Mouse (Mus musculus) retina, postnatal 1 day (tissue): ENCODE results near the gene Map3k1.

Experiments
- DNase-seq: peaks from one replicate; pipeline ENCODE4 v3.0.0-alpha.2; 2012

Gene Map3k1

DNA sequence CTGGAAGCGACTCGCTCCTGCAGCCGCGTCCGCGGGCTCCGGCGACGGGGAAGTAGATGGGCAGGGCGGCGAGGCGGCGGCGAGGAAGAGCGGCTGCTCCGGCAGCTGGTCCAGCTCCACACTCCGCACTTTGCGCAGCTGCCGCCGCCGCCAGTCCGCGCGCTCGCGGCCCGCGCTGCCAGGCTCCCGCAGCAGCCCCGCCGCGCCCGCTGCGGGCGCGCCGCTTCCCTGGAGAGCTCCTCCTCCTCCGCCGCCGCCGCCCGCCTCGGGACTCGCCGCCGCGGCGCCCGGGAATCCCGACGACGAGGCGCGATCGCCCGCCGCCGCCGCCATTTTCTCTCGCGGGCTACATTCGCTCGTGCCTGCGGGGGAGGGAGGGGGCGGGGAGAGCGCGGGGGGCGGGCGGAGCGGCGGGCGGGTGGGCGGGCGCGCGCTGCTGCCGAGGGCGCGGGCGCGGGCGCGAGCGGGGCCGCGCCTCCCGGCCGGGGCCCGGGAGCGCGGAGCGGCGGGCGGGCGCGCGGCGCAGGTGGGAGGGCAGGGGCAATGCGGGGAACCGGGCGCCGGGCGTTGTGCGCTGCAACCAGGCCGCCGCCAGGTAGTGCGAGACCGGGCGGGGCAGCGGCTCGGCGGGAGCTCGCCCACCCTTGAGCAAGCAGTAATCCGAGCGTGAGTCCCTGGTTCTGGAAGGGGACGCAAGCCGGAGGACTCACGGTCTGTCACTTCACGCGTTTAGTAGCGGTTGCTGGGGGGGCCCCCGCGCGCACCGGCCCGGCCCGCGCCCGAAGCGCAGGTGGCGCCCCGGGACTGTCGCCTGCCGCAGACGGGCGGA, at the start of gene Map3k1:
Map3k1 (minus strand) TSS at position 357 of the 829 bp plus-strand sequence.
- peak; percentile 88 for DNase-seq

DNA sequence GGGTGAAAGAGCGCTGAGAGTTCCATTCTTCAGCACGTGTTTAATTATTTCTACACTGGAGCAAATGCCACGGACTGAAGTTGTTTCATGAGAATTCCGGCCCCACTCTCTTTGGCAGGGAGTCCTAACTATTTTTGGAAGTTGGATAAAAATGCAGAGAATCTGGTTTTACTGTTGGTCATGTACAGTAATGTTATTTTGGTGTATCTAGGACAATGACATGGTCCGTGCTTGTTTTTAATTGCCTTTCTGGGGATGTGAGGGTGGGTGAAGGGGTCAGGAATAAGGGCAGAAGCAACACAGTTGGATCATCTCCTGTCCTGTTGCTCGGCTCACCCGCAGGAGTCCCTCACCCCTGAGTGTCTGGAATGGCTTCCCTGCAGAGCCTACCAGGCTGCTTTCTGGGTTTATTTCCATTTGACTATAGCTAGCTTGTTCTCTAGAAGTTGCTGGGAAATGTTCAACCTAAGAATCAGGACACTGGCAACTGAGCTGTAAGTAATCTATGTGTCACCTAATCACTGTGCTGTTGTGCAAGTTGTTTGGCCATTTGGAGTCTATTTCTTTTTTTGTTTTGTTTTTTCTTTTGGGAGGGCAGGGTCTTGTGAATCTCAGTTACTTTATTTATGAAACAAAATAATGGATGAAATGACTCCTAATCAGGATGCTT, 48.1 kb upstream of the Map3k1 start:
- DNase-seq = no peak

DNA sequence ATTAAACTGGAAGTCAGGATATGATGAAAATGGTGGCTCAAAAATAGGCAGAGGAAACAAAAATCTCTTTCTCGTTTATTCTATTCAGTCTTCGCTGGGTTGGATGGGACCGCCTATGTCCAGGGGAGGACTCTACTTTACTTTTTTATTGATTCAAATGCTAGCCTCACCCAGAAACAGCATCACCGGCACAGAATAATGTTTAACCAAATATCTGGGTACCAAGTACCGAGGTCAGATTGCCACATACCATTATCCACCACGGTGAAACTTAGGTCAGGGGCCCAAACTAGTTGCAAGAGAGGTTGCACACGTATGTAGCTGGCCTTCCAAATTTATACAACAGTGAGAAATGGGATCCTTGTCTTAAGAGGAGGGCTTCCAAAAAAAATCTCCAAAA, 47.4 kb upstream of the Map3k1 start:
- DNase-seq = no peak

DNA sequence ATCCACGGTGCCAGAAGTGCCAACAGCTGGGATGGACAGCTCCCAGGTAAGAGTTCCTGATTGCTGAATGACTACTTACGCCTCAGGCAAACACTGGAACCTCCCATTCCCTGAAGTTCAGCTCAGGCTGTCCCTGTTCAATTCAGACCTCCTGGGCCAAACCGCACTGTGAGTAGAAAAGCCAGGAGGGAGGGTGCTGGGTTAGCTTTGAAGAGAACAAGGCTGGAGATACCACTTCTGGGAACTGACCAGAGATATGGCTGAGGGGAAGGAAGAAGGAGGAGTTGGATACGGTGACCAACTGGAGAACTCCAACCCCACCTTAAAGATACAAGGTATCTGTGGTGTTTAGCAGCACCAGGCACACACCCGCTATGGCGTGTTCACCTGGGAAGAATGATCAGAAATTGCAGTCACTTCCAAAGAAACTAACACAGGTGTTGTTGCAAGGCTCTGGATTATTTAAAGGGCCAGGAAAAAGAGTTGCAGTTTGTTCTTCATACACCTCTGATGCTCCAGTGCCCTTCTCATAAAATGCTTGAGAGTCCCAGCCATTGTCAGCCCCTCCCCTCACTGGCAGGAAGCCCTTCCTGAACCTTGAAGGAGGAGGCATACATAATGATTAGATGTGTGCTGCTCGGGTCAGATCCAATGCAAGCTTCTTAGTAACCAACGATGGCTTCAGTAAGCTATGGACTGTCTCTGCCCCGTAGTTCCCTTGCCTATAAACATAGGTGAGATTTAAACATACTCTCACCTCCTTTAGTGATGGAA, 43.8 kb upstream of the Map3k1 start:
- no peak for DNase-seq

DNA sequence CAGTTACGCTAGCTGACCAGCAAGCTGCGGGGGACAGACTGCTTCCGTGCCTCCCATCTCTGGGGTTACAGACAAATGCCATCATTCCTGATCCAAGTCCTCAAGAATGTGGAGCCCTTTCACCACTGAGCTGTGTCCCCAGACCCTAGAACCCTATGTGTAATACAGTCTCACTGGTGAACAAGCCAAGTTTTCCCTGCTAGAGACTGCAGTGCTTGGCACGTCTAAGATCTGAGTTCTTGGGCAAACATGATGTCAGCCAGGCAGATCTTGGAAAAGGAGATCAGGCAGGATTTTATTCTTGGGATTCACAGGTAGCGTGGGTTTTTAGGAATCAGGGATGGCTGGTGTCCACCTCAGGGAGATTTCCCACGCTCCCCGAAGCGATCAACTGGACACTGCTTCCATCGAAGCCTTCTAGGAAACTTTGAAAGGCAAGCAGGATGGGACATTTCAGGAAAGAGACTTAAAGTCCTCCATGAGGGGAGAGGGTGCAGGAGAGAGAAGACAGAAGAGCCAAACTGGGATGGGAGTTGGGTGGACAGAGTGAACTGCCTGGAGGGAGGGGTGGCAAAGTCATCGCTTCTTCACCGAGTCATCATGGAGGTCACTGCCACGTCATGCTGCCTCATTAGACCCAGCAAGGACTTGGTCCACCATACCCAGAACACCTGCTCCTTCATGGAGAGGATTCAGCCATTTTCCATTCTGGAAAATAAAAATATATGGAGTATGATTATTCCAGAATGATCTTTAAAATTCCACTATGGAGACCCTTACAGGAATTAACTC, 41.4 kb upstream of the Map3k1 start:
- no peak for DNase-seq

DNA sequence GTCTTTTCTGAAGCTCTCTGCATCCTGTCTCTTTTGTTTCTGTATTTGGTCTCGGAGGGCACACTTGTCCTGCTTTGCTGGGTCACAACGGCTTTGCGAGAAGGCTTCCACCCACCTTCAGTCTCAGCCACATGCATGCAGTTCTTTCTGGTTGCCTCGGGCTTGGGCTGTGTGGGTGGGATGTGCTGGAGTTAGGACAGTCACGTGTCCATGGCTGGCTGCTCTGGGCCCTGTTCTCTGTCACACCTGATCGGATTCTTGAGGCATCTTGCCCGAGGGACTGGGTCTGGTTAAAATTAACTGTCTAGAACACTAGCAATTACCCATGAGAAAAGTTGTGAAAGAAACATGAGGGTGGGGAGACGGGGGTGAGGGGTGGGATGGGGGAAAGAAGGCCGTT, 36.7 kb upstream of the Map3k1 start:
- peak; percentile 30 for DNase-seq

DNA sequence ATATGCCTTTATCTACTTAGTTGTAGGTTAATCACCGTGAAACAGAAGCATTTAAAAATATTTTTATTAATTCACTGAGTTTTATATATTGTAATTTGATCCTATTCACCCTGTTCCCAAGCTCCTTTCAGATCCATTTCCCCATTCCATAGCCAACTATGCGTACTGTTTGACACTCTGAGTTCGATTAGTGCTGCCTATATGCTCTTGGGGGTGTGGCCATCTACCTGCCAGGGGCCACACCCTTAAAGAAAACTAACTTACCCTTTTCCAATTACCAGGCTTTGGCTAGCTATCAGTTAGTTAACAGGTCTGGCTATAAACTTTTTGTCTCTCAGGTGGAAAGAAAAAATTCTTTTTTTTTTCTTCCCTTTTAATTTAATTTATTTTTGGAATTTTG, 35.5 kb upstream of the Map3k1 start:
- DNase-seq = no peak

DNA sequence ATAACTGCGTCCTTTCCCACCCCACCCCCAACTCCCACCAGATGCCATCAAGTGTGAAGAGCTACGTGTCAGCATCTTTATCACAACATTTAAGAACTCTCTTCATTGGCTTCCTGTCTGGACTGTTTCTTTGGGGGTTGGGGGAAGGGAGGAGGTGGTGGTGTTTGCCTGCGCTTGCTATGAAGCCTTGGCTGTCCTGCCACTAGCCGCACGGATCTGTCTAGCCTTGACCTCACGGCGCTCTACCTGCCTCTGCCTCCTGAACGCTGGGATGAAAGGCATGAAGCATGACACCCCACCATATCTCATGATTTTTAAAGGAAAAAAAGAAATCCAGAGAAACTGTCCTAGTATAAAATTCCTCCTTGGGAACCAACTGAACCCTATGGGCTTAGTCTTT, 27.0 kb upstream of the Map3k1 start:
- no peak for DNase-seq

DNA sequence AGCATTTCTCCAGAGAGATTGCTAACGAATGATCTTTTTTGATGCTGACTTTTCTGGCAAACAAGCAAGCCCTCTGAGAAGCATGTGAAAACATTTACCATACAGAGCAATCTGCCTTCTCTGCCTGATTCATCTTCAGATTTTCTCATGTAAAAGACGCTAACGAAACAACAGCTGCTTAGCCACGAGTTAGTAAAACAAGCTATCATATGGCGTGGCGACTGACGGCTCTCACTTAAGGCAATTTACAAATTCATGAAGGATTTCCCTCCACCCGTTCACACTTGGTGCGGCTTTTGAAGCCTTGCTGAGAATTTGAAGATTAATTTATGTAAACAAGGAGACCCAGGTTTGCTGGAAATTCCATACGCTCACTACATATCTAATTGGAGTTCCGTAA, 25.8 kb upstream of the Map3k1 start:
- DNase-seq = peak; percentile 12

DNA sequence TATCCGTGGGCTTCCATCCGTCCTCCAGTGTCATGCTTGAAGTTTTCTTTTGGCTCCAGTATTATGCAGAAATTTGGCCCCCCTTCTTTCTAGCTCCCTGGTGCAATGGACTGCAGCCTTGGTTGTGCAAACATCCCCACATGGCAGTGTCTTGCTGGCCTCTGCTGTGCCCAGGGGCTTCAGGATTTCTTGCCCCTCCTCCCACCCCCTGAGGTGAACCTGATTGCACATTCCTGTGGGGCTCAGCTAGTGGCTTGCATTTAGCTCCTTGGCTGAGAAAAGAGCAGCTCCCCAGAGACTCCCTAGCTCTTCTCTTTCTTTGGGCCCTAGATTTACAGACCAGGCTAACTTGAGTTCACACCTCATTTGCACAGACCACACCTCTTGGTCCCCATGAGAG, 20.7 kb upstream of the Map3k1 start:
- DNase-seq = peak; percentile 9

DNA sequence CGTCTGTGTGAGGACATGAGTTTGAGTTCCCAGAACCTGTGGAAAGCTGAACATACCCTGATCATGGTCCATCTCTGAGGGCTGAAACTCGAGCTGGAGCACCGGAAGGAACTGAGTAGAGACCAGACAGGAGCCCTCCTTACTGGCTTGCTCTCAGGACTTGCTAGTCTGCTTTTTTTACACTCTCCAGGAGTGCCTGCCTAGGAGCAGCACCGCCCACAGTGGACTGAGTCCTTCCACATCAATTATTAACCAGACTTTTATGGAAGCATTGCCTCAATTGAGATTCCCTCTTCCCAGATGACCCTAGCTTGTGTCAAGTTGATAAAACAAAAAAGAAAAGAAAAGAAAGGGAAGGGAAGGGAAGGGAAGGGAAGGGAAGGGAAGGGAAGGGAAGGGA, 18.7 kb upstream of the Map3k1 start:
- no peak for DNase-seq

DNA sequence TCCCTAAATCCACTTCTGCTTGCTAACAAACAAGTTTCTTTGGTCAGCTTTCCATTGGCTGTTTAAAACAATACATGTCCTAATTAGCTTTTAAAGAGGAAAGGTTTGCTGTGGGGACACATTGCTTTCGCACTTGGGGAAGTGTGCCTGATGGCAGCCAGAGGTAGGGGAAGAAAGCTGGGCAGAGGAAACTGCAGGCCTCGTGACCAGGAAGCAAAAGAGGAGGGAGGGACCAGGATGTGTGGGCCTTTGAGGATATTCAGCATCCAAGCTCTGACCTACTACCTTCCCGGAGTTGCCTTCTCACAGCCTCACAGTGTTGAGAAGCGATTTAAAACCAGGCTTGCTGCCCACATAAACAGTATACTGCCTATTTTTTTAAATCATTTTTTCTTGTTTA, 15.4 kb upstream of the Map3k1 start:
- DNase-seq = no peak

DNA sequence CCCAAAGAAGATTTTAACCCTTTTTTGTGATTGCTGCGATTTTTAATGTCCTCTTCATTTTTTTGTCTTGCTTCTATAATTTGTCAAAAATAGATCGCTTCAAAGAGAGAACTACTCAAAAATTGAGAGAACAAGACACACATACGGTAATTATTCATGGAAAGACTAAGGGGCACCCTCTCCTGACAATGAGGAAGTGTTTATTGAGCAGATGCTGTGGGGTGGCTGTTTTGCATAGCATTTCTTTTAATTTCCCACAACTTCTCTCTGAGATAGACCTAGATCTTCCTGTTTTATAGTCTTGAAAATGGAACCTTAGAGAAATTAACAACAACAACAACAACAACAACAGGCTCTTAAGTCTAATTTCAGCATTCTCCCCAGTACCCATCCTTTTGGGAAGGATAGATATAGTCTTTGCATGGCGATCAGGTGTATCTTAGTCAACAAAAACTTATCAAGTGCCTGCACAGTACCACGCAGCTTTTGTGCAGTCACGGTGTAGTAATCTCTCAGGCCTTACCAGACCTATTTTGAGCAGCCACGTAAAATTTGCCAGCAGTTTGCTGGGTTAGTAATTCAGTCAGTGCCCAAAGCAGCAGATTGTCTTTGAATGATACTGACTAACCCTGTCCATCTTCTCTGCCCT, 13.1 kb upstream of the Map3k1 start:
- DNase-seq = no peak

DNA sequence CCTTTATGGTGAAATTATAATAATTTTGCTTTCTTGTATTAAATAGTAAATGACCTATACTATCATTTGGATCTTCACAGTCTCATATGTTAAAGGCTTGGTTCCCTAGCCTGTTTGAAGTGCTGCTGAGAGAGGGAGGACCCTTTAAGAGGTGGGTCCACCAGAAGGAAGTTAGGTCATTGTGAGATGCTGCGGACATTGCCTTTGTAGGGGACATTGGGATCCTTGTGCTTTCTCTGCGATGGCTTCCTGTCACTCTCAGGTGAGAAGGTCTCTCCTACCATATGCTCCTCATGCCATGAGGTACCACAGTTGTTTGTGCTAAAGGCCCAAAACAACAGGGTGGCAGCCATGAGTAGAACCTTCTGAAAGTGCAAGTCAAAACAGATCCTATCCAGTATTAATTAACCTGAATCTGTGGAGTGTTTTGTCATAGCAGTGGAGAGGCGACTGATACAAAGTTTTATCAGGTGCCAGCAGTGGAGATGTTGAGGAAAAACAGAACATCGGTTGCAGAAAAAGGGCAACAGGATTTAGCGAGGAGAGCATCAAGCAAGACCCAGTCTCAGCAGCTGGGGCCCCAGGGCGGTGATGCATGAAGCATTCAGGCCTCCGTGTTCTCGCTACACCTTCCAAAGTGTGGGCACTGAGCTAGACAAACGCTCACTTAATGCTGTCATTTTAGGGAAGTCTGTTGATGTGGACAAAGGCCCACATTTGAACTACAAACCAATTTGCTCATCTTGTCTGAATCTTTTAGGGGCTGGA, 11.0 kb upstream of the Map3k1 start:
- no peak for DNase-seq

DNA sequence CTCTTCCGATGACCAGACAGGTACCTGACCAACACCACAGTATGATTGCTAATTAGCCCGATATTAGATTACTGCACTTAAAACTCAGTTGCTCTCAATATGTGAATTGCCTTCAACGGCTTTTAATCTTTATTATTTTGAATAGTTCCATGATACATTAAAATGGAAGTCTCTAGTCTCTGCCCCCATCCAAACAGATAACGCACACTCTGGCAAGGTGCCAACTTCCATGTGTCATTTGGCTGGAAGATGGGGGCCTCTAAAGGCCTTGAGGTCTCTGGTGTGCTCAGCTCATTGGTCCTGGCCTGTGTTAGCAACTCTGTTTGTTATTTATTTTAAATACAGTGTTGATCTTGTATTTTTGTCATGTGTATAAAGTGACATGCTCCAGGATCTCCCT, 10.3 kb upstream of the Map3k1 start:
- DNase-seq = no peak

DNA sequence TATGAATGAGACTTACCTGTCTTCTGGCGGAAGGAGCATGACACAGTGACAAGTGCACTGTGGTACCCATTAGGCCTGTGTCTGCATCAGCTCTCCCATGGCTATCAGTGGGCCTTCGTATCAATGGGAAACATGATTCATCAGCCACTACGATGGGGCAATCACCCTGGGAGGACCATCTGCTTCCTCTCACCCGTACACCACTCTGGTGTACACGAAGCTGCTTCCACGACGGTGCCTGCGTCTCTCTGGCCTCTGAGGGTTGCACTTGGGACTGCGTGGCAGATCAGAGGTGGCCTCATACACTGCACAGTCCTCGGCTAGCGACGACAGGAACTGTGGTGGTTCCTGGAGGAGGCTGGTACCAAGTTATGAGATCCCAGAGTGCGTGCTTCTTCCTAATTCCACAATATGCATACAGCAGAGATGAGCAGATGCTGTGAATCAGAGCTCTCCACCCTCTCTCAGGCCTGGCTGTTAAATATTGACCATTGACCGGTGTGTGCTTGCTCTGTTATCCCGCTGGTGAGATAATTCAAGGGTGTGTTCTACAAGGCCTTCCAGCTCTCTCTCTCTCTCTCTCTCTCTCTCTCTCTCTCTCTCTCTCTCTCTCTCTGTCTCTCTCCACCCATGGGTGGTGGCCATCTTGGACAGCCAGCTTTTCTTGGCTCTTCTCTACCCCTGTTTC, 9.6 kb upstream of the Map3k1 start:
- DNase-seq = no peak

DNA sequence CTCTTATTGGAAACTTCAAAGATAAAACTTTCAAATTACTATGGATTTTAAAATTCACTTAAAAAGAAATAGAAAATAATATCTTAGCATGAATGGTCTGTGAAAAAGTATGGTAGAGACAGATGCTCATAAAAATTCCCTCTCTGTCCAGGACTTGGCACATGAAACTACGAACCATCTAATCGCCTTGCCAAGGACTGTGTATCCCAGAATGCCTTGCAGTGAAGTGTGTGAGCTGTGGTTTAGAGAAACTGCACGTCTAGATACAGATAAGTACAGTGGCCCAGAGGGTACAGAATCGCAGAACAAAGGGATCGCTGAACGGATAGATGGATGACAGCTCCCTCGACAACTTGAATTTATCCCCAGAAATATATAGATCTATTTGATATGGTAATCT, 9.0 kb upstream of the Map3k1 start:
- DNase-seq = no peak

DNA sequence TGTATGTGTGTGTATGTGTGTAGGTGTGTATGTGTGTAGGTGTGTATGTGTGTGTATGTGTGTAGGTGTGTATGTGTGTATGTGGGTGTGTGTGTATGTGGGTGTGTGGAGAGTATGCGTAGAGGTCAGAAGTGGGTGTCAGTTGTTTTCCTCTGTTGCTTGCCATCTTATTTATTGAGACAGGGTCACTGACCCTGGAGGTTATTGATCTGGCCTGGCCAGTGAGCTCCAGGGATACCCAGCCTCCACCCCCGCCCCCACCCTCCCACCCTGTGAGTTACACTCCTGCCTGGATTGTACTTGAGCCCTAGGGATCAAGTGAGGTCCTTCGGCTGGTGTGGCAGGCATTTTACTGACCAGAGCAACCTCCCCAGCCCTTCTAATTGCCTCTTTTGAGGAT, 7.6 kb upstream of the Map3k1 start:
- DNase-seq = no peak

DNA sequence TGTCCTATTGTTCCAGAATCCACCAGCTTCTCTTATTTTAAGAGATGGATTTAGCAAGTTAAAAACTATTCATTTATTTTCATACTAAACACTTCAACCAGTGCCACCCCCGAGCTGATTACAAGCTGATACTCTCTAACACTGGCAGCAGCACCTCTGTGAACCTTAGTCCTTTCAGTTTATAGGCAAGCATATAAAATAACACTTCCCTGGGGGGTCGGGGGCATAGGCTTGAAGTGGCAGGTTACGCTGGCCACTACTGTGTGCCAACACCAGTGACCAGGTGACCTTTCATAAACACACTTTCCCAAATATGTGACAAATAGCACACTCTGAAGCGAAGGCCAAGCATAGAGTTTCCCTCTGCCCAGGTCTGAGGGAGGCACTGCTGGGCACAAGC, 6.7 kb upstream of the Map3k1 start:
- DNase-seq = no peak

DNA sequence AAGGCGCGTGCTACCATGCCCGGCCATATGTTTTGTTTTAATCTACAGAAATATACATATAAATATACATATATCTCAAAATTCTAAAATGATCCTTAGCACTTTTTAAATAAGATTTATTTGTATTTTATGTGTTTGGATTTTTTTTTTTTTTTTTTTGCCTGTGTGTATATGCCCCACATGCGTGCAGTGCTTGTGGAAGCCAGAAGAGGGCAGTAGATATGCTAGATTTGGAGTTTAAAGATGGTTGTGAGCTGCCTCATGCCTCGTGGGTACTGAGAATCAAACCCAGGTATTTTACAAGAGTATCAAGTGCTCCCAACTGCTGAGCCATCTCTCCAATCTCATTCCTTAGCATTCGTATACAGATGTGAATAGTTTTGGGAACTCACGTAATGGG, 6.2 kb upstream of the Map3k1 start:
- no peak for DNase-seq

DNA sequence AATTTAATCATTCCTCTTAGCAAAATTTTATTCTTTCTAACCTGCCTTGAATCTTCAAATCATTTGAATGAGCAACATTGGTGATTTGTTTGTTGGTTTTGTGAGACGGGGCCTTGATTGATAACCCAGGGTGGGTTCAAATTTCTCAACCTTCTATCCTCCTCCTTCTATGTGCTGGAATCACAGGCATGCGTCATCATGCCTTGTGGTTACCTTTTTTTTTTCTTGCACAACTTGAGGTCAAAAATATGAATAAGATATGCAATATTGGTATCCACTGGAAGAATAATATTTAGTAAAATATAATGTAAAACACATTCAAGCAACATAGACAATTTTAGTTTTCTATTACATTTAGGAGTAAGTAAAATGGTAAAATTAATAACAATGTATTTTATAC, 3.9 kb upstream of the Map3k1 start:
- DNase-seq = no peak
